Mouse (Mus musculus) ES-Bruce4 (cell line): ENCODE results near the gene 4930539E08Rik.

Experiments used
- CTCF ChIP-seq: IDR thresholded peaks from one replicate; pipeline ENCODE4 v1.8.1; 2011; ENCODE audit warnings: low read depth, low read length
- EP300 ChIP-seq: IDR thresholded peaks from 2 replicates; pipeline ENCODE4 v1.6.1; 2011; ENCODE audit warnings: low read depth, low read length; ENCODE audit not compliant: insufficient read depth
- POLR2A ChIP-seq: IDR thresholded peaks from one replicate; pipeline ENCODE4 v1.8.1; 2011; ENCODE audit warnings: low read length; ENCODE audit not compliant: insufficient read depth

DNA sequence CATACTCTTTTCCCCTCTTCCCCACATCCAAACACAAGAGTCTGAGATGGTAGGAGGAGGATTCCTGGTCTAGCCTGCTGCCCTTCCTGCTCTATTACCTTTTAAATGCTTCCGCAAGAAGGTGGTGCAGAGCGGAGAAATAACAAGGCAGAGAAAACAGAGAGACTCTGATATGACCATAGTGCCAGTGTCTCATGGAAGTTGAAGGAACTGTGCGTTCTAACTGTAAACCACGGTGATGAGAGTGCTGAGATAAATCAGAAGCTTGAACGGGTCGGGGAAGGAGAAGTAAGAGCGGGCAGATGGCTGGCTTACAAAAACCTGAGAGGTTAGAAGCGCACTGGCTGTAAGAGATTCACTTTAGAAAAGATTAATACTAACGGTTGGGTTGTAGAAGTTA, 39.3 kb upstream of the 4930539E08Rik start:
- TF ChIP-seq EP300 (no peak), POLR2A (no peak), CTCF (no peak)
